ENCODE assay signal across 9 mouse cellular contexts in genomic region chr11:82032678-82033344, GRCm38 (mm10). TPM values are rescaled to one million over a fixed set of nuclear protein-coding genes. Genes with fewer than 3 reads are reported as not detected.
DNase-seq lines count a peak whose midpoint lies in the region; ATAC-seq and TF ChIP-seq lines count a peak whose summit lies in the region.
"Had no signal": no experiment of that assay in that cellular context is flagged by ENCODE, and none has a peak within 500 bp of the region (broad histone marks: within the 10 kb centered on the region; RNA-seq: fewer than 3 reads in every experiment).

No protein-coding gene starts in this region.

- no peak overlapping the region for H3K4me3 ChIP-seq in midbrain, postnatal 0 days (ENCODE audit: low read depth, low read length)
- H3K4me3 ChIP-seq in midbrain, embryonic 16.5 days (ENCODE audit: low read depth, low read length): no peak overlapping the region
- H3K4me3 ChIP-seq in hindbrain, embryonic 13.5 days: no peak overlapping the region
- H3K4me3 ChIP-seq in liver, adult 2 months (ENCODE audit: insufficient read depth, low read depth, low read length): no peak overlapping the region
- H3K4me3 ChIP-seq in small intestine, adult 2 months (ENCODE audit: low read depth, low read length): no peak overlapping the region

- H3K36me3 ChIP-seq in midbrain, postnatal 0 days (ENCODE audit: insufficient read depth, low read length): no peaks in the 10 kb centered on the region
- H3K36me3 ChIP-seq in midbrain, embryonic 16.5 days (ENCODE audit: control insufficient read depth, insufficient read depth, low read length): no peaks in the 10 kb centered on the region
- H3K36me3 ChIP-seq in hindbrain, embryonic 13.5 days: no peaks in the 10 kb centered on the region
- no peaks in the 10 kb centered on the region for H3K36me3 ChIP-seq in liver, adult 2 months (ENCODE audit: control insufficient read depth, insufficient read depth, low read length)
- no peaks in the 10 kb centered on the region for H3K36me3 ChIP-seq in small intestine, adult 2 months (ENCODE audit: control insufficient read depth, insufficient read depth, low read length)

- H3K27ac ChIP-seq in midbrain, postnatal 0 days (ENCODE audit: low read depth, low read length): no peak overlapping the region
- no peak overlapping the region for H3K27ac ChIP-seq in midbrain, embryonic 16.5 days (ENCODE audit: low read length)
- H3K27ac ChIP-seq in hindbrain, embryonic 13.5 days: peak overlapping the region; percentile 36
- H3K27ac ChIP-seq in liver, adult 2 months (replicated peaks; ENCODE audit: insufficient read depth, low read depth, low read length): peak overlapping the region; percentile 20
- H3K27ac ChIP-seq in small intestine, adult 2 months (ENCODE audit: insufficient read depth, low read depth, low read length): peak overlapping the region; percentile 37

- H3K27me3 ChIP-seq in midbrain, postnatal 0 days (ENCODE audit: insufficient read depth, low read length): no peaks in the 10 kb centered on the region
- no peaks in the 10 kb centered on the region for H3K27me3 ChIP-seq in midbrain, embryonic 16.5 days (ENCODE audit: control insufficient read depth, insufficient read depth, low read depth, low read length)
- H3K27me3 ChIP-seq in hindbrain, embryonic 13.5 days: no peaks in the 10 kb centered on the region
- H3K27me3 ChIP-seq in liver, adult 2 months (ENCODE audit: control insufficient read depth, insufficient read depth, low read length): no peaks in the 10 kb centered on the region
- H3K27me3 ChIP-seq in small intestine, adult 2 months (ENCODE audit: control insufficient read depth, insufficient read depth, low read length): no peaks in the 10 kb centered on the region

- ATAC-seq in midbrain, postnatal 0 days (ENCODE audit: low FRiP score): no peak
- no peak for ATAC-seq in midbrain, embryonic 16.5 days
- ATAC-seq in hindbrain, embryonic 13.5 days (ENCODE audit: low FRiP score): no peak

- no peaks in the 10 kb centered on the region for H3K9me3 ChIP-seq in midbrain, postnatal 0 days (ENCODE audit: low read length)
- H3K9me3 ChIP-seq in midbrain, embryonic 16.5 days (replicated peaks; ENCODE audit: control insufficient read depth, low read length, poor library complexity, severe bottlenecking): no peaks in the 10 kb centered on the region
- no peaks in the 10 kb centered on the region for H3K9me3 ChIP-seq in hindbrain, embryonic 13.5 days

- H3K4me2 ChIP-seq in midbrain, postnatal 0 days (ENCODE audit: low read depth, low read length, poor library complexity, severe bottlenecking): no peak overlapping the region
- no peak overlapping the region for H3K4me2 ChIP-seq in midbrain, embryonic 16.5 days (ENCODE audit: low read length)
- no peak overlapping the region for H3K4me2 ChIP-seq in hindbrain, embryonic 13.5 days

- H3K79me2 ChIP-seq in liver, adult 2 months (ENCODE audit: control insufficient read depth, insufficient read depth, low read length): no peaks in the 10 kb centered on the region

- no peak for TF ChIP-seq CTCF in midbrain, postnatal 0 days (IDR thresholded peaks at IDR 0.05)
- no peak for TF ChIP-seq CTCF in liver, adult 2 months (IDR thresholded peaks at IDR 0.05; ENCODE audit: low read depth, low read length)
- TF ChIP-seq CTCF in small intestine, adult 2 months (IDR thresholded peaks at IDR 0.05; ENCODE audit: extremely low read depth, insufficient read length, insufficient replicate concordance, low read depth, low read length): no peak

- no peaks in the 10 kb centered on the region for H3K4me1 ChIP-seq in midbrain, postnatal 0 days (ENCODE audit: insufficient read depth, low read length)
- no peaks in the 10 kb centered on the region for H3K4me1 ChIP-seq in midbrain, embryonic 16.5 days (ENCODE audit: control insufficient read depth, insufficient read depth, low read length)
- peaks cover 16% of the 10 kb centered on the region for H3K4me1 ChIP-seq in hindbrain, embryonic 13.5 days (replicated peaks)
- H3K4me1 ChIP-seq in liver, adult 2 months (ENCODE audit: control insufficient read depth, insufficient read depth, low read length): peaks cover 3% of the 10 kb centered on the region; the same call in 1 of the 2 replicates
- peaks cover 5% of the 10 kb centered on the region; the same call in 1 of the 2 replicates for H3K4me1 ChIP-seq in small intestine, adult 2 months (ENCODE audit: control insufficient read depth, insufficient read depth, insufficient read length, low read length)

- DNase-seq in midbrain, postnatal 0 days (ENCODE audit: low spot score): peak; percentile 51
- DNase-seq in gastrocnemius, adult 18-20 months (ENCODE audit: low spot score): peak; percentile 87
- peak; percentile 41 for DNase-seq in liver, adult 2 months (ENCODE audit: extremely low read depth, low read depth, low spot score)
- no peak for DNase-seq in layer of hippocampus, adult 8-10 months (ENCODE audit: low spot score in 2 of 2)
- no peak for DNase-seq in cerebellum, adult 11 months

- 43% methylated on average over 8 of the region's 8 CpGs for WGBS in midbrain, postnatal 0 days
- WGBS in midbrain, embryonic 16.5 days: 42% methylated on average over 8 of the region's 8 CpGs
- 31% methylated on average over 8 of the region's 8 CpGs for WGBS in hindbrain, embryonic 13.5 days
- WGBS in liver, adult 2 months: 57% methylated on average over 8 of the region's 8 CpGs
- WGBS in small intestine, adult 2 months: 43% methylated on average over 8 of the region's 8 CpGs

- no peak for TF ChIP-seq POLR2A in liver, adult 2 months (IDR thresholded peaks at IDR 0.05; ENCODE audit: extremely low read depth, insufficient read depth, low read length)
- TF ChIP-seq POLR2A in small intestine, adult 2 months (IDR thresholded peaks at IDR 0.05; ENCODE audit: low read depth, low read length): no peak

- no peak overlapping the region for H3K9ac ChIP-seq in midbrain, postnatal 0 days (replicated peaks; ENCODE audit: low read length, poor library complexity, severe bottlenecking)
- no peak overlapping the region for H3K9ac ChIP-seq in midbrain, embryonic 16.5 days (ENCODE audit: low read depth, low read length)
- no peak overlapping the region for H3K9ac ChIP-seq in hindbrain, embryonic 13.5 days
- H3K9ac ChIP-seq in liver, adult 2 months (ENCODE audit: low read depth, low read length): no peak overlapping the region

RNA-seq across cellular contexts. Expression of gene Ccl2, which starts 2.6 kb away (rescaled TPM):
- 0.24 TPM in 1 of 2 replicates, not detected in the other for total RNA-seq in midbrain, postnatal 0 days (2014; rRNA removed)
- 1.1 and 1.2 TPM in 2 replicates for polyA plus RNA-seq in midbrain, postnatal 0 days (2015; fragmentation: Nextera tagmentation; extraction: Ambion mirVana)
- polyA plus RNA-seq in midbrain, embryonic 16.5 days (2015; fragmentation: Nextera tagmentation; extraction: Ambion mirVana): 0.31 TPM in 1 of 2 replicates, not detected in the other
- 1 to 10 TPM in 1 of 2 experiments, under 1 TPM in 1; 0.48 to 1.5 TPM for total RNA-seq in gastrocnemius, adult 18-20 months (2021)
- polyA plus RNA-seq in hindbrain, embryonic 13.5 days (2015; fragmentation: Nextera tagmentation; extraction: Ambion mirVana): 1.1 and 1.4 TPM in 2 replicates
- total RNA-seq in liver, adult 2 months (2014; rRNA removed): 0.18 and 0.94 TPM in 2 replicates
- 0.78 and 3.3 TPM in 2 replicates for polyA plus RNA-seq in liver, adult 2 months (2012; rRNA removed)
- 1.4 and 2.0 TPM in 2 replicates for polyA plus RNA-seq in small intestine, adult 2 months (2012; rRNA removed)
- total RNA-seq in layer of hippocampus, adult 8-10 months (2022): under 1 TPM in 1 of 4 experiments, not detected in 3; 0.56 TPM
- total RNA-seq: layer of hippocampus, adult 18-20 months had no signal

RNA-seq across cellular contexts. Expression of gene Gm17268, which starts 5.6 kb away (rescaled TPM):
- total RNA-seq in midbrain, postnatal 0 days (2014; rRNA removed): not detected in 2 replicates
- not detected in 2 replicates for polyA plus RNA-seq in midbrain, postnatal 0 days (2015; fragmentation: Nextera tagmentation; extraction: Ambion mirVana)
- polyA plus RNA-seq in midbrain, embryonic 16.5 days (2015; fragmentation: Nextera tagmentation; extraction: Ambion mirVana): not detected in 2 replicates
- not detected for total RNA-seq in gastrocnemius, adult 18-20 months (2021)
- not detected in 2 replicates for polyA plus RNA-seq in hindbrain, embryonic 13.5 days (2015; fragmentation: Nextera tagmentation; extraction: Ambion mirVana)
- total RNA-seq in liver, adult 2 months (2014; rRNA removed): not detected in 2 replicates
- polyA plus RNA-seq in liver, adult 2 months (2012; rRNA removed): not detected in 2 replicates
- polyA plus RNA-seq in small intestine, adult 2 months (2012; rRNA removed): not detected in 2 replicates
- total RNA-seq in layer of hippocampus, adult 8-10 months (2022): not detected
- total RNA-seq: layer of hippocampus, adult 18-20 months had no signal

RNA-seq across cellular contexts. Expression of gene Ccl7, which starts 12.7 kb away (rescaled TPM):
- 2.0 TPM in 1 of 2 replicates, not detected in the other for total RNA-seq in midbrain, postnatal 0 days (2014; rRNA removed)
- polyA plus RNA-seq in midbrain, postnatal 0 days (2015; fragmentation: Nextera tagmentation; extraction: Ambion mirVana): 1.5 and 2.2 TPM in 2 replicates
- polyA plus RNA-seq in midbrain, embryonic 16.5 days (2015; fragmentation: Nextera tagmentation; extraction: Ambion mirVana): 0.27 and 0.48 TPM in 2 replicates
- total RNA-seq in gastrocnemius, adult 18-20 months (2021): 1 to 10 TPM in 1 of 2 experiments, not detected in 1; 1.2 TPM
- 0.57 and 1.0 TPM in 2 replicates for polyA plus RNA-seq in hindbrain, embryonic 13.5 days (2015; fragmentation: Nextera tagmentation; extraction: Ambion mirVana)
- 0.18 and 0.20 TPM in 2 replicates for total RNA-seq in liver, adult 2 months (2014; rRNA removed)
- polyA plus RNA-seq in liver, adult 2 months (2012; rRNA removed): not detected in 2 replicates
- polyA plus RNA-seq in small intestine, adult 2 months (2012; rRNA removed): 0.32 and 0.91 TPM in 2 replicates
- not detected for total RNA-seq in layer of hippocampus, adult 8-10 months (2022)
- total RNA-seq: layer of hippocampus, adult 18-20 months had no signal

RNA-seq across cellular contexts. Expression of gene Ccl11, which starts 24.8 kb away (rescaled TPM):
- total RNA-seq in midbrain, postnatal 0 days (2014; rRNA removed): 0.38 TPM in 1 of 2 replicates, not detected in the other
- polyA plus RNA-seq in midbrain, postnatal 0 days (2015; fragmentation: Nextera tagmentation; extraction: Ambion mirVana): 0.14 and 0.21 TPM in 2 replicates
- polyA plus RNA-seq in midbrain, embryonic 16.5 days (2015; fragmentation: Nextera tagmentation; extraction: Ambion mirVana): 0.23 TPM in 1 of 2 replicates, not detected in the other
- total RNA-seq in gastrocnemius, adult 18-20 months (2021): 10 to 100 TPM; 13.2 to 21.0 TPM
- polyA plus RNA-seq in hindbrain, embryonic 13.5 days (2015; fragmentation: Nextera tagmentation; extraction: Ambion mirVana): 0.16 and 0.48 TPM in 2 replicates
- total RNA-seq in liver, adult 2 months (2014; rRNA removed): 0.09 TPM in 1 of 2 replicates, not detected in the other
- polyA plus RNA-seq in liver, adult 2 months (2012; rRNA removed): 0.07 and 0.16 TPM in 2 replicates
- 12.6 and 14.8 TPM in 2 replicates for polyA plus RNA-seq in small intestine, adult 2 months (2012; rRNA removed)
- not detected for total RNA-seq in layer of hippocampus, adult 8-10 months (2022)

Comparison
In these comparisons a context has a peak if more than half of its experiments do, and no peak if none do; other contexts are left out.
1. DNase-seq: peak in midbrain, postnatal 0 days (single experiment), gastrocnemius, adult 18-20 months (single experiment) and liver, adult 2 months (single experiment); none in layer of hippocampus, adult 8-10 months (0 of 2) and cerebellum, adult 11 months (single experiment).
2. H3K27ac ChIP-seq: peak in hindbrain, embryonic 13.5 days (single experiment), liver, adult 2 months (single experiment) and small intestine, adult 2 months (single experiment); none in midbrain, postnatal 0 days (single experiment) and midbrain, embryonic 16.5 days (single experiment).